Mouse (Mus musculus) cortical plate, adult 2 months (tissue): ENCODE measurements at regions not wholly inside any gene's neighbourhood (a gene's known extent, or its start where the extent isn't known, plus 50 kb on each side); places are given as distances from the start of the nearest gene placed in this dataset.

Source experiments
- H3K27ac ChIP-seq: fragments of 200-500 bp; 2 replicates; pipeline ENCODE4 v1.5.1; 2012; ENCODE audit warnings: low read length, control low read depth, inconsistent platforms; ENCODE audit not compliant: insufficient read depth
- H3K4me1 ChIP-seq: fragments of 200-500 bp; 2 replicates; pipeline ENCODE4 v1.6.1; 2011; ENCODE audit warnings: low read length; ENCODE audit not compliant: control insufficient read depth, insufficient read depth
- H3K4me3 ChIP-seq: fragments of 200-500 bp; 2 replicates; pipeline ENCODE4 v1.5.1; 2011; ENCODE audit warnings: mild to moderate bottlenecking, low read length, control low read depth; ENCODE audit not compliant: insufficient read depth
- CTCF ChIP-seq: fragments of 200-500 bp; IDR thresholded peaks from 2 replicates; pipeline ENCODE4 v1.5.1; 2011; ENCODE audit warnings: mild to moderate bottlenecking, control low read depth, low read length; ENCODE audit not compliant: insufficient read depth; ENCODE audit errors: extremely low read depth
- POLR2A ChIP-seq: fragments of 200-500 bp; IDR thresholded peaks from 2 replicates; pipeline ENCODE4 v1.6.1; 2011; ENCODE audit warnings: mild to moderate bottlenecking, low read length, control low read depth; ENCODE audit not compliant: insufficient read depth; ENCODE audit errors: extremely low read depth

GRCm38 (mm10) chr17:52506760-52507159 lies 95.7 kb upstream of the Kcnh8 start:
- Histone ChIP-seq H3K4me3 (no peak overlapping the region), H3K27ac (no peak overlapping the region), H3K4me1 (no peaks in the 10 kb centered on the region)
- TF ChIP-seq POLR2A (no peak), CTCF (no peak)

GRCm38 (mm10) chr17:52530260-52530659 lies 72.2 kb upstream of the Kcnh8 start:
- Histone ChIP-seq H3K27ac (no peak overlapping the region), H3K4me1 (no peaks in the 10 kb centered on the region), H3K4me3 (no peak overlapping the region)
- TF ChIP-seq POLR2A (no peak), CTCF (no peak)
